Mouse (Mus musculus): ENCODE measurements around the gene Gm27029. TPM values are rescaled to one million over a fixed set of nuclear protein-coding genes. Genes with fewer than 3 reads are reported as not detected.
"Not testable (repeated sequence)": the region's sequence is repeated elsewhere in the genome, so short reads cannot be mapped to it uniquely, and the experiment has no call there.

Gm27029 gene
- polyA plus RNA-seq, 1 experiment from 2014 or later: 9.3 TPM

DNA sequence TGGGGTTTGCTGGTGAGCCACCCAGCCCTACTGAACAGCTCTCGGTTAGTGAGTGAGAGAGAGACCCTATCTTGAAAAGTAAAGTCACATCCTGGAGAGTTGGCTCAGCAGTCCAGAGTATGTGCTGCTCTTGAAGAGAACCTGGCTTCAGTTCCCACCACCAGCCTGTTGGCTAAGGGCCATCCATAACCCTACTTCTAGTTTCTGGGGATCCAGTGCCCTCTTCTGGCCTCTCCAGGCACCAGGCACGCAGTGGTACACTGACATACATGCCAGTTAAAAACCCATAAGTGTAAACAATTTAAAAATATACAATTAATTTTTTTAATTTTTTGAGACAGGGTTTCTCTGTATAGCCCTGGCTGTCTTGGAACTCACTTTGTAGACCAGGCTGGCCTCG lies 25.8 kb upstream of the Gm27029 start:
- WGBS: 81% methylated on average over 3 of the region's 3 CpGs
- no peak overlapping the region for H3K4me3 ChIP-seq (ENCODE audit: low read depth, low read length)
- DNase-seq (ENCODE audit: low spot score) (no peak), ATAC-seq (ENCODE audit: low FRiP score) (no peak)
- no peaks in the 10 kb centered on the region for H3K36me3 ChIP-seq (ENCODE audit: control insufficient read depth, insufficient read depth, low read length)
- no peak overlapping the region for H3K4me2 ChIP-seq (replicated peaks; ENCODE audit: low read depth, low read length)
- no peak overlapping the region for H3K27ac ChIP-seq (ENCODE audit: low read depth, low read length)
- no peaks in the 10 kb centered on the region for H3K4me1 ChIP-seq (replicated peaks; ENCODE audit: control insufficient read depth, insufficient read depth, low read length)
- no peak overlapping the region for H3K9ac ChIP-seq (ENCODE audit: low read depth, low read length)
- H3K9me3 ChIP-seq (ENCODE audit: control insufficient read depth, low read length): no peaks in the 10 kb centered on the region
- H3K27me3 ChIP-seq (ENCODE audit: control insufficient read depth, insufficient read depth, low read length): no peaks in the 10 kb centered on the region

DNA sequence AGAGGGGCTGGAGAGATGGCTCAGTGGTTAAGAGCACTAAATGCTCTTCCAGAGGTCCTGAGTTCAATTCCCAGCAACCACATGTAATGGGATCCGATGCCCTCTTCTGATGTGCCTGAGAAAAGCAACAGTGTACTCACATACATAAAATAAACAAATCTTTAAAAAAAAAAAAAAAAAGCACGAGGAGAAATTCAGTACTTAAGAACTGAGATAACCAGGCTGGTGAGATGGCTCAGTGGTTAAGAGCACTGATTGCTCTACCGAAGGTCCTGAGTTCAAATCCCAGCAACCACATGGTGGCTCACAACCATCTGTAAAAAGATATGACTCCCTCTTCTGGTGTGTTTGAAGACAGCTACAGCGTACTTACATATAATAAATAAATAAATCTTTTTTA lies 25.0 kb upstream of the Gm27029 start:
- H3K4me3 ChIP-seq (ENCODE audit: low read depth, low read length); ATAC-seq (ENCODE audit: low FRiP score); H3K27me3 ChIP-seq (ENCODE audit: control insufficient read depth, insufficient read depth, low read length); DNase-seq (ENCODE audit: low spot score); H3K9ac ChIP-seq (ENCODE audit: low read depth, low read length); H3K36me3 ChIP-seq (ENCODE audit: control insufficient read depth, insufficient read depth, low read length); H3K9me3 ChIP-seq (ENCODE audit: control insufficient read depth, low read length); H3K27ac ChIP-seq (ENCODE audit: low read depth, low read length); H3K4me1 ChIP-seq (replicated peaks; ENCODE audit: control insufficient read depth, insufficient read depth, low read length); H3K4me2 ChIP-seq (replicated peaks; ENCODE audit: low read depth, low read length): not testable (repeated sequence)
- WGBS: 92% methylated on average over 4 of the region's 4 CpGs

DNA sequence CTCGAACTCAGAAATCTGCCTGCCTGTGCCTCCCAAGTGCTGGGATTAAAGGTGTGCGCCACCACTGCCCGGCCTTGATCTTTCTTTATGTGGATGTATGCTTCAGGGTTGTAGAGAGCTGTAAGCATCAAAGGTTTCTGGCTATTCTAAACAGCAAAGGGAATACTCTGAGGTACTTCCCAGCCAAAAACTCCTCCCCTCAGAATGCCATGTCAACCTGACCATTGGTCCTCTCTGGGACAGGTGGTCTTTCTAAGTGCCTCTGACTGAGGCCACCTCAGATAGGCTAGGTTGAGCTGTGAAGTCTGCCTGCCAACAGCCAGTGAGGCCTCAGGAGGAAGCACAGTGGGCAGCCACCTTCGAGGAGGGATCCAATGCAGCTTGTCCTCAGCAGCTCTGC lies 24.3 kb upstream of the Gm27029 start:
- no peak overlapping the region for H3K4me3 ChIP-seq (ENCODE audit: low read depth, low read length)
- DNase-seq (ENCODE audit: low spot score) (no peak), ATAC-seq (ENCODE audit: low FRiP score) (no peak)
- H3K9ac ChIP-seq (ENCODE audit: low read depth, low read length): no peak overlapping the region
- no peaks in the 10 kb centered on the region for H3K4me1 ChIP-seq (replicated peaks; ENCODE audit: control insufficient read depth, insufficient read depth, low read length)
- WGBS: 85% methylated on average over 4 of the region's 4 CpGs
- H3K27ac ChIP-seq (ENCODE audit: low read depth, low read length): no peak overlapping the region
- H3K27me3 ChIP-seq (ENCODE audit: control insufficient read depth, insufficient read depth, low read length): no peaks in the 10 kb centered on the region
- H3K36me3 ChIP-seq (ENCODE audit: control insufficient read depth, insufficient read depth, low read length): 0 out of 2 replicates have a peak, but pooled peaks cover 3% of the 10 kb centered on the region
- H3K4me2 ChIP-seq (replicated peaks; ENCODE audit: low read depth, low read length): no peak overlapping the region
- no peaks in the 10 kb centered on the region for H3K9me3 ChIP-seq (ENCODE audit: control insufficient read depth, low read length)

- DNase-seq (ENCODE audit: low spot score): no peak
- no peaks in the 10 kb centered on the region for H3K9me3 ChIP-seq (ENCODE audit: control insufficient read depth, low read length)
- H3K4me1 ChIP-seq (replicated peaks; ENCODE audit: control insufficient read depth, insufficient read depth, low read length): no peaks in the 10 kb centered on the region
- H3K4me3 ChIP-seq (ENCODE audit: low read depth, low read length): no peak within 1 kb of the TSS
- H3K4me2 ChIP-seq (replicated peaks; ENCODE audit: low read depth, low read length): no peak within 1 kb of the TSS
- no peaks in the 10 kb centered on the region for H3K27me3 ChIP-seq (ENCODE audit: control insufficient read depth, insufficient read depth, low read length)
- H3K27ac ChIP-seq (ENCODE audit: low read depth, low read length): no peak within 1 kb of the TSS
- 0 out of 2 replicates have a peak, but pooled peaks cover 3% of the 10 kb centered on the region for H3K36me3 ChIP-seq (ENCODE audit: control insufficient read depth, insufficient read depth, low read length)
- no peak within 1 kb of the TSS for H3K9ac ChIP-seq (ENCODE audit: low read depth, low read length)
- no peak for ATAC-seq (ENCODE audit: low FRiP score)
- 40% methylated on average over 10 of the region's 10 CpGs for WGBS
Measured at GRCm38 (mm10) chr11:101448274-101448746, 23.7 kb upstream of the Gm27029 start, which contains the start of gene Ifi35. Gene Ifi35 (plus strand): TSS chr11:101448407.

DNA sequence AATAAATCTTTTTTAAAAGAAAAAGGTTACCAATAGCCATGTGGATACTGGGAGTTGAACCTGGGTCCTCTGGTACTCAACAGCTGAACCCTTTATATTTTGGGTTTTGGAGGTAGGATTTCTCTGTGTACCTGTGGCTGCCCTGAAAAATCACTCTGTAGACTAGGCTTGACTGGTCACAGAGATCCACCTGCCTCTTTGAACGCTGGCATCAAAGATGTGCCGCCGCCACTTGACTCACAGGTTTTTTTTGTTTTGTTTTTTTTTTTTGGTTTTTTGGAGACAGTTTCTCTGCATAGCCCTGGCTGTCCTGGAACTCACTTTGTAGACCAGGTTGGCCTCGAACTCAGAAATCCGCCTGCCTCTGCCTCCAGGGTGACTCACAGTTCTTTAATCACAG lies 23.2 kb upstream of the Gm27029 start:
- Histone ChIP-seq H3K9ac (ENCODE audit: low read depth, low read length) (no peak overlapping the region), H3K36me3 (ENCODE audit: control insufficient read depth, insufficient read depth, low read length) (0 out of 2 replicates have a peak, but pooled peaks cover 3% of the 10 kb centered on the region), H3K4me3 (ENCODE audit: low read depth, low read length) (no peak overlapping the region), H3K4me1 (replicated peaks; ENCODE audit: control insufficient read depth, insufficient read depth, low read length) (no peaks in the 10 kb centered on the region), H3K9me3 (ENCODE audit: control insufficient read depth, low read length) (no peaks in the 10 kb centered on the region), H3K27me3 (ENCODE audit: control insufficient read depth, insufficient read depth, low read length) (no peaks in the 10 kb centered on the region), H3K4me2 (replicated peaks; ENCODE audit: low read depth, low read length) (no peak overlapping the region), H3K27ac (ENCODE audit: low read depth, low read length) (no peak overlapping the region)
- ATAC-seq (ENCODE audit: low FRiP score): no peak
- WGBS: 87% methylated on average over 5 of the region's 5 CpGs
- no peak for DNase-seq (ENCODE audit: low spot score)

DNA sequence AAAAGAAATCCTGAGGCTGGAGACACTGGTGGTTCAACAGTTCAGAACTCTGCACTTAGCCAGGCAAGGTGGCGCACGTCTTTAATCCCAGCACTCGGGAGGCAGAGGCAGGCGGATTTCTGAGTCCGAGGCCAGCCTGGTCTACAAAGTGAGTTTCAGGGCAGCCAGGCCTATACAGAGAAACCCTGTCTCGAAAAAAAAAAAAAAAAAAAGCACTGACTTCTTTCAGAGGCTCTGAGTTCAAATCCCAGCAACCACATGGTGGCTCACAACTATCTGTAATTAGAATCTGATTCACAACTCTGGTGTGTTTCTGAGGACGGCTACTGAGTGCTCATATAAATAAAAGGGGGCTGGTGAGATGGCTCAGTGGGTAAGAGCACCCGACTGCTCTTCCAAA lies 22.3 kb upstream of the Gm27029 start:
- not testable (repeated sequence) for H3K9me3 ChIP-seq (ENCODE audit: control insufficient read depth, low read length); H3K4me1 ChIP-seq (replicated peaks; ENCODE audit: control insufficient read depth, insufficient read depth, low read length); H3K9ac ChIP-seq (ENCODE audit: low read depth, low read length); H3K4me2 ChIP-seq (replicated peaks; ENCODE audit: low read depth, low read length); H3K27ac ChIP-seq (ENCODE audit: low read depth, low read length); DNase-seq (ENCODE audit: low spot score); H3K27me3 ChIP-seq (ENCODE audit: control insufficient read depth, insufficient read depth, low read length); ATAC-seq (ENCODE audit: low FRiP score); H3K4me3 ChIP-seq (ENCODE audit: low read depth, low read length); H3K36me3 ChIP-seq (ENCODE audit: control insufficient read depth, insufficient read depth, low read length)
- 93% methylated on average over 8 of the region's 8 CpGs for WGBS

DNA sequence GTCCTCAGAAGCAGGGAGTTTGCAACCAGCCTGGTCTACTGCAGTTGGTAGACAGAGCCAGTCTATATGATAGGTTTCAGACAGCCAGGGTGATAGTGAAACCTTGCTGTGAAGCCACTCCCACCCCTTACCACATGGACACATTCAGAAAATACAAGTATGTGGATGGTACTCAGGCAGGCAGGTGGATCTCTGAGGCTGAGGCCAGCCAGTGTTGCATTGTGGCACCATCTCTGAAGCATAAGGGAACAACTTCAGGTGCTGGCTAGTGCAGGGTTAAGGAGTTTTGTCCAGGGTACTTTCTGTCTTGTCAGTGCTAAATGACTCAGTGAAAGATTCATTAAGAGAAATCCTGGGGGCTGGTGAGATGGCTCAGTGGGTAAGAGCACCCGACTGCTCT lies 21.7 kb upstream of the Gm27029 start:
- WGBS: 90% methylated on average over 1 of the region's 1 CpGs
- H3K4me2 ChIP-seq (replicated peaks; ENCODE audit: low read depth, low read length): no peak overlapping the region
- no peak for DNase-seq (ENCODE audit: low spot score)
- ATAC-seq (ENCODE audit: low FRiP score): no peak
- H3K27ac ChIP-seq (ENCODE audit: low read depth, low read length): no peak overlapping the region
- H3K36me3 ChIP-seq (ENCODE audit: control insufficient read depth, insufficient read depth, low read length): 0 out of 2 replicates have a peak, but pooled peaks cover 3% of the 10 kb centered on the region
- no peaks in the 10 kb centered on the region for H3K9me3 ChIP-seq (ENCODE audit: control insufficient read depth, low read length)
- H3K27me3 ChIP-seq (ENCODE audit: control insufficient read depth, insufficient read depth, low read length): no peaks in the 10 kb centered on the region
- no peaks in the 10 kb centered on the region for H3K4me1 ChIP-seq (replicated peaks; ENCODE audit: control insufficient read depth, insufficient read depth, low read length)
- no peak overlapping the region for H3K9ac ChIP-seq (ENCODE audit: low read depth, low read length)
- no peak overlapping the region for H3K4me3 ChIP-seq (ENCODE audit: low read depth, low read length)

DNA sequence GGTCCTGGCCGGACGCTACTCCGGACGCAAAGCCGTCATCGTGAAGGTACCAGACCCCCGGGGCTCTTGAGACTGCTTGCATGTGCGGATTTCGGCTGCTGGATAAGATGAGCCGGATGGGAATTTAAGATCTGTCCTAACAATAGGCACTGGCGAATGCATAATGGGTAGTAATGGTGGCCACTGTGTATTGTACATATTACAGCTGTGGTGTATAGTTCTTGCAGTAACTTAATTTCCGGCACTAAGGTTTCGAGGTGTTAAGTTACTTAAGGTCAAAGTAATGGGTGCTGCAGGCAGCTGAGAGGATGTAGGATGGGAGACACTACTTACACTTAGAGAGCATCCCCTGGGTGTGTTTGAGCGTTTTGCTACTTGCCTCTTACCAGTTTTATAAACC lies 18.2 kb upstream of the Gm27029 start:
- H3K9ac ChIP-seq (ENCODE audit: low read depth, low read length): peak overlapping the region; percentile 92
- H3K4me2 ChIP-seq (replicated peaks; ENCODE audit: low read depth, low read length): peak overlapping the region; percentile 71
- peak overlapping the region; percentile 91 for H3K27ac ChIP-seq (ENCODE audit: low read depth, low read length)
- no peaks in the 10 kb centered on the region for H3K9me3 ChIP-seq (ENCODE audit: control insufficient read depth, low read length)
- no peaks in the 10 kb centered on the region for H3K27me3 ChIP-seq (ENCODE audit: control insufficient read depth, insufficient read depth, low read length)
- no peak for DNase-seq (ENCODE audit: low spot score)
- H3K4me1 ChIP-seq (replicated peaks; ENCODE audit: control insufficient read depth, insufficient read depth, low read length): no peaks in the 10 kb centered on the region
- 2% methylated on average over 14 of the region's 14 CpGs for WGBS
- H3K36me3 ChIP-seq (ENCODE audit: control insufficient read depth, insufficient read depth, low read length): 0 out of 2 replicates have a peak, but pooled peaks cover 3% of the 10 kb centered on the region
- H3K4me3 ChIP-seq (ENCODE audit: low read depth, low read length): peak overlapping the region; percentile 88
- ATAC-seq (ENCODE audit: low FRiP score): no peak; the same call in 1 of the 2 replicates

GRCm38 (mm10) chr11:101442127-101442693 lies 17.6 kb upstream of the Gm27029 start, which contains the start of gene Rpl27:
Gene Rpl27 (plus strand): TSS chr11:101442298.
- peak within 1 kb of the TSS; percentile 88 for H3K4me3 ChIP-seq (ENCODE audit: low read depth, low read length)
- H3K9me3 ChIP-seq (ENCODE audit: control insufficient read depth, low read length): no peaks in the 10 kb centered on the region
- H3K4me1 ChIP-seq (replicated peaks; ENCODE audit: control insufficient read depth, insufficient read depth, low read length): no peaks in the 10 kb centered on the region
- H3K27ac ChIP-seq (ENCODE audit: low read depth, low read length): peak within 1 kb of the TSS; percentile 91
- H3K9ac ChIP-seq (ENCODE audit: low read depth, low read length): peak within 1 kb of the TSS; percentile 92
- peak within 1 kb of the TSS; percentile 71 for H3K4me2 ChIP-seq (replicated peaks; ENCODE audit: low read depth, low read length)
- H3K36me3 ChIP-seq (ENCODE audit: control insufficient read depth, insufficient read depth, low read length): 0 out of 2 replicates have a peak, but pooled peaks cover 3% of the 10 kb centered on the region
- 1% methylated on average over 42 of the region's 42 CpGs for WGBS
- DNase-seq (ENCODE audit: low spot score) (peak; percentile 97), ATAC-seq (ENCODE audit: low FRiP score) (peak; percentile 99)
- no peaks in the 10 kb centered on the region for H3K27me3 ChIP-seq (ENCODE audit: control insufficient read depth, insufficient read depth, low read length)
